Mouse (Mus musculus): Measurements from ENCODE around the gene Kalrn.
"Not testable (repeated sequence)": the region's sequence is repeated elsewhere in the genome, so short reads cannot be mapped to it uniquely, and the experiment has no call there.

The Kalrn gene

DNA sequence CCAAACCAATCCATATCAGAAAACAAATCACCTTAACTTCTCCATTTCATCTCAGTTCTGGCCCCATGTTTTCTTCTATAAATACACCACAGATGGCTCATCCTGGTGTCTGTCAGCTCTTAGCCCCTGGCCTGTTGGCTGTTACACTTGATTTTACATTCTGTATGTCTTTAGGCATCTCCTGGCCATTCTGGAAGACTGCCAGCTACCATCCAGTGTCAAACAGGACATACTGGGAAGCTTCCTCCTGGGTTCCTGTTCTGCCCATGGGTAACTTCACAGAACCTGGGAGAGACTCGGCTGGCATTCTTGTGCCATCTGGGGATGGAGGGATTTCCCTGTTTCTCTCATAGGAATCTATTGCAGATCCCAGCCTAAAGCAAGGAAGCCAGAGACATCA is 261.8 kb downstream of the Kalrn start:
- no peak for DNase-seq (ENCODE audit: low spot score in 2 of 2)

DNA sequence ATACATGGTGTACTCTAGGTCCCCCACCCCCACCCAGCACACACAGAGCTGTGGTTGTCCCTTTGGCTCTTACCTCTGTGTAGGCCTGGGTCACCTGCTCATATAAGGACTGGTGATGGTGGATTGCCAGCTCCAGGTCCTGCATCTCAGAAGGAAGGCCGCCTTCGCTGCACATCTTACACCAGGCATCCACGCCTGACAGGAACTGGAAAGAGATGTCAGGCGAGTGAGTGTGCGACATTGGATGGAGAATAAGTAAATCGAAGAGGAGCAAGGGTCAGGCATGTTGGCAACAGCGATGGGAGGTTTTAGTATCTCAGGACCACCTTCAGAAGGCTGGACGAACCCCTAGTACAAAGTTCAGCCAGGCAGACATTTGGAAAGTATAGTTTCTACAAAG is 263.0 kb downstream of the Kalrn start:
- DNase-seq (ENCODE audit: low spot score in 2 of 2): no peak

DNA sequence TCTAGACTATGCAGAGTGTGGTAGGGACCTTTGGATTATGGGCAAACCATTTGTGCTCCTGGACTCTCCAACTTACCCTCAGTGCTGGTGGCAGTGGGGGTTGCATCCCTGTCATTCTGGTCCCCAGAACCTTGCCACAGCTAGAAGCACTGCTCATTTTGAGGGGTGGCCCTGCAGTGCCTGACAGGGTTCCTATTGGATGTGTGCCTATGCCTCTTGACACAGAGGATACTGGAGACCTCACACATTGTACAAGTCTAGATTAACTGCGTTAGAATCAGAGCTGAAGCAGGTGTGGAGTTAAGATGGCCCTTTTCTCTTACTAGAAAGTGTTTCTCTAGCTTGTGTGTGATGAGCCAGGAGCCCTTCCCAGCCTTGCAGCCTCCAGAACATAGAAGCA is 265.0 kb downstream of the Kalrn start:
- no peak for DNase-seq (ENCODE audit: low spot score in 2 of 2)

DNA sequence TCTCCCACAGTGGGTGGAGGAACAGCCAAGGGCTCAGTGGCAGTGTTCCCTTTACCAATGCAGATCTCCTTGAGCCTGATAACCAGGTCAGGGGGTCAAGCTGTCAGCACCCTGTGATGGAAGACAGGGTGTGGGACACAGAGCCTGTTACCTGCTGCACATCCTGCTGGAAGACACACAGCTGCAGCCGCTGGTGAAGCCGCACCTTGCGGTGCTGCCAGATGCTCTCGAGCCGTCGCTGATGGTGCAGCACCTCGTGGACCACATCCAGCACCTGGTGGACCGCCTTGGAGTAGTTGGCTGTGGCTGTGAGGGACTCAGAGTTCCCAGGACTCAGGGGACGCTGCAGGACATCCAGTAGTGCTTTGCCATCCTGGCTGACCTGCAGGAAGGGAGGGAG is 265.9 kb downstream of the Kalrn start:
- DNase-seq (ENCODE audit: low spot score in 2 of 2): no peak

DNA sequence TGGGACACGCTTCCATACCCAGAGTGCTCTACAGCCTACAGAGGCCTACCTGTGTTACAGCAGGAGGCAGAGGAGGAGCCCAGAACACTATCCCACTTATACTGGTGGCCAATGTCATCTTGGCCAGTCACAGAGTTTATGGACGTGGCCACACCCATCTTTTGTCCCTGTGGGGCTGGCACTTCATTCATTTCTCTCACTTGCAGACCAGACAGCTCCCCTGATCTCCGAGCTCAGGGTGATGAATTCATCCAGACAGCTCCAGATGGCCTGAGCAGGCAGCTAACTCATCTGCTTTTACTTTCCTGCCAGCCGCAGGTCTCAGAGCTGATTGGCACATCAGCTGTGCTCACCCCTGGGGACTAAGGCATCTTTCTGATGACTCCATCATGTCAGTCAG is 267.7 kb downstream of the Kalrn start:
- no peak for DNase-seq (ENCODE audit: low spot score in 2 of 2)

GRCm38 (mm10) chr16:34303818-34304217 is 269.5 kb downstream of the Kalrn start:
- not testable (repeated sequence) for DNase-seq (ENCODE audit: low spot score in 2 of 2)

DNA sequence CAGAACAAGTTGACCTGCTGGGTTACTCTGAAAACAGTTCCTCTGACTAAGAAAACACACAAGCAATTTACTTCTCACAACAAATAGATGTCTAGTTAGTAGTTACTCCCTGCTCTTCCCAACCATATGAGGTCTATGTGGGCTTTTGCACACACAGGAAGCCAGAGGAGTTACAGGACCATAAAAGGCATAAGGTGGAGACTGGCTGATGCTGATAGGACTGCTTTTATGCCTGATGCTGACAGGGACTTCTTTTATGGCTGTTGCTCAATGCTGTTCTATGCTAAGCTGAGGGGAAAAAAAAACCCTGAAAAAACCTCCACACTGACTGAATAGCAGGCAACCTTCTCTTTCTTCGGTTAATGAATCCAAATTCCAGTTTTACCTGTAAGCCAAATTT is 270.8 kb downstream of the Kalrn start:
- no peak for DNase-seq (ENCODE audit: low spot score in 2 of 2)

- DNase-seq (ENCODE audit: low spot score in 2 of 2): no peak
Observed at GRCm38 (mm10) chr16:34302063-34302462, 271.3 kb downstream of the Kalrn start.

DNA sequence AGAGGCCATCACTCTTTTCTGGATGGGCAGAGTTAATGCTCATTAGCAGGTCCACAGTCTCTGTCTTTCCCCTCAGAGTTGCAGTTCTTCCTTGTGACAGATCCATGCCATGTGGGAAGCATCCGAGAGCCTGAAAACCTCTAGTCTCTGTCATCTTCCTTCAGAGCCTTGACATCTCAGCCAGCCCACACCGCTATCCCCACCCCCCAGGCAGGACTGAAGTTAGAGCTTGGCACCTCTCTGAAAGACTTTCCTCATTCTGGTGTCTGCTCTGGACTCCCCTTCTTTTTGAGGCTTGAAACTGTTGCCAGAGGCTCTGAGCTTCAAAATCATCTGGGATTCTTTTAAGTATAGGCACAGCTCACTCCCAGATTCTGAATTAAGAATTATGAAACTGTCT is 274.1 kb downstream of the Kalrn start:
- no peak for DNase-seq (ENCODE audit: low spot score in 2 of 2)

DNA sequence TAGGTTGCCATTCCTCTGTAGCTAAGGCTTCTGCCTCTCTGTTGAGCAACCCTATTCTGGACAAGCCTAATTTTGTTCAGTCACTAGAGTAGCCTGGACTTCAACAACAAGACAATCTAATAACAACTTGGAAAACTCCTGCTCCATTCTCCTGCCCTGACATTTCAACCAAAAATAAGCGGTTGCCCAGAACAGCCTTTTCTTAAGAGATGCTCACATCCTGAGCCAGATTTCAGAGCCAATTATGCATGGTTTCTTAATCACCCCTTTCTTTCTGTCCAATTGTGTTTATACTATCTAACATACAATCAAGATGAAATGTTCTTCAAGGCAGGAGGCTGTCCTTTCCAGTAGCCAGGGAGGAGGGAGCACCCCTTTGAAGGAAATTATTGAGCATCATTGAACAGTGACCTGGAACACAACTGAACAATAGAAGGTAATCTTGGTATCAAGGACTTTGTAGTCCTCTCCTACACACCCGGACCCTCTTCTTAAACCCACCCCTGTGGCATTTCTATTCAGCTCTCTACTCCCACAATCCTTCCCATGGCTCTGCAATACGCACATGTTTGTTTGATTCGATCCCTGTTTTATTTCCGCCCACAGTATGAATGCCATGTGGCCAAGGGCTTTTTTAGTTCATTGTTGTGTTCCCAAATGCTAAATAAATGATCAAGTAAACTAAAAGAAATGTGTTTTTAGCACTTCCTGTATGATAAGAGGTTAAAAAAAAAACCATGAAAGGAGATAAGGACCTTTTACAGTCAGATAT is 275.2 kb downstream of the Kalrn start:
- DNase-seq (ENCODE audit: low spot score in 2 of 2): no peak

- no peak for DNase-seq (ENCODE audit: low spot score in 2 of 2)
Observed at GRCm38 (mm10) chr16:34294568-34294967, 278.8 kb downstream of the Kalrn start.

DNA sequence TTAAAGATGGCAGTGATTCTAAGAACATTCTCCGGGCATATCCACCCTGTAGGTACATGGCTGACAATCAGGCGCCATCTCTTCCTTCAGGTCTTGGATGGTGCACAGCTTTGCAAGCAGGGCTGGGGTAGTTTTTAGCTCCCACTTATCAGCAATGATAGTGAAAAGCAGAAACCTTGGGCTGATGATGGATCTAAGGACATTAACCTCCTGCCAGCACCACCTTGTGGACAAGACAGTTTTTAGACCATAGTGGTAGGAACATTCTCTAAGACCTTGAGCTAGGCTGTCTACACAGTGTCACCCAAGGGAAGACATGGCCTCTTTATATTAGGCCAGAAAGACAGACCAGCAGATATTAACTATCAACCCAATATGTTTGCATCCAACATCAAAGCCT is 279.7 kb downstream of the Kalrn start:
- DNase-seq (ENCODE audit: low spot score in 2 of 2): no peak

DNA sequence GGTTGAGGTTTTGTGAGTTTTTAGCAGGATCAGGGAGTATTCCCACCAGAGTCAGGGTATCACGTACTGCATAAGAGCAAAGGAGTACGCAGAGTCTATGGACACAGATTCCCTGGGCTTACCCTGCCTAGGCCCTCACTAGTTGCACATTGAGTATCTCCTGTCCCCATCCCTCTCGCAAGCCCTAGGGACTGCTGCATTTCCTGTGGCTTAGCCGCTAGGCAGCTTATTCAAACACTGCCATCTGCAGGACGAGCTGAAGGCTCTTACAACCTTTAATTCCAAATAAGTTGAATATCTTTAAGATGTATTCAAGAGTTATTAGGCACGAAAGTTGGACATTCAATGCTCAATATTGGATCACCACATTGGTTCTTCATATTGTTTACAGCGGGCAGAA is 283.7 kb downstream of the Kalrn start:
- DNase-seq (ENCODE audit: low spot score in 2 of 2): no peak

GRCm38 (mm10) chr16:34282026-34282425 is 291.3 kb downstream of the Kalrn start:
- DNase-seq (ENCODE audit: low spot score in 2 of 2): no peak

DNA sequence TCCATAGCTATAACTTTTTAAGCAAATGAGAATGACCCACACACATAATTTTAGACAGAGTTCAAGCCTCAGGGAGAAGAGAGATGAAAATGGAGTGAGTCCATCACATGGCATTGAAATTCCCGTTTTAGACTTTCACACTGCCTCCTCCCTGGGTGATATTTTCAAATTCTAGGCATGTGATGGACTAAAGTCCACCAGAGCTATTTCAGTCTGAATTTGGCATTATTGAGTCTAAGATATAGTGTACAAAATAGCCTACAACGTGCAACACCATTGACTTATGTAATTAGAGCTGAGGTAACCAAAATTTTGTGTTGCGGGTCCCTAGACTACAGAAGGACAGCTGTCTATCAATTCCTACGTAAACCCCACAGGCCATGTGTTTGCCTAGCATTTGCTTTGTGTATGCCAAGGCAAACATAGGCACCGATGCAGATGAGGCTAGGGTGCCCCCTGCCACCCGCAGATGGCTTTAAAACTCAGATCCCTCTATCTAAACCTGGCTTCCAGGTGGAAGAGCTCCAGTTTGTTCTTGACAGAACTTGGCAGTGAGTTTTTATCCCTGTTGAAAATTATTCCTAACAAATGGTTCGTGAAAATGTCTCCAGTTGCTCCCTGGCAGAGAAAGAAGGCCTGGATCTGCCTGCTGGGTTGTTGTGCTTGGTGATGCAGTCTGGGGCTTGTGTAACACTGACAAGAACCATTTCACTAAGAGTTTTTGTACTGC is 293.5 kb downstream of the Kalrn start:
- DNase-seq (ENCODE audit: low spot score in 2 of 2): no peak

DNA sequence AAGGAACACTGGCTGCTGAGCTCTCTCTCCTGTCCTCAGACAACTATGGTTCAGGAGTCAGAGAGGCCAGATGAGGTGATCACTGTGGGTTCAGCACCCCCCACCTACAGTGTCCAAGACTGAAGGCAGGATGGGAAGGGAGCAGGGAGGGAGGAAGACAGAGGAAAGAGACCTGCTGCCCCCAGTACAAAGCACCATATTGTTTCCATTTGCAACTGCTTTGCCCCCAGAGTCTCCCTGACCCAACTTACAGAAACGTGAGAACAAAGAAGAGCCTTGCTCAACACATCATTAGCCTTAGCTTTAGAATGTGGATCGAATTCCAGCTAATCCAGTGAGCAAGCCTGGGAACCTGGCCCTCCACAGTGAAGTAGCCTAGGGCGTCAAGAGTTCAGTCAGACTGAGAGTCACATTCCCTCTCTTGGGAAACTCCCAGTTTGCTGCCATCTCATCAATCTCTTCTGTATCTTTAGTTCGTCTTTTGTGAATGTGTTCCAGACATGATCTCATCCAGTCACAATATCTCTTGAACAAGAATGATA is 295.0 kb downstream of the Kalrn start:
- no peak for DNase-seq (ENCODE audit: low spot score in 2 of 2)

- no peak for DNase-seq (ENCODE audit: low spot score in 2 of 2)
Observed at GRCm38 (mm10) chr16:34274607-34275006, 298.7 kb downstream of the Kalrn start.

DNA sequence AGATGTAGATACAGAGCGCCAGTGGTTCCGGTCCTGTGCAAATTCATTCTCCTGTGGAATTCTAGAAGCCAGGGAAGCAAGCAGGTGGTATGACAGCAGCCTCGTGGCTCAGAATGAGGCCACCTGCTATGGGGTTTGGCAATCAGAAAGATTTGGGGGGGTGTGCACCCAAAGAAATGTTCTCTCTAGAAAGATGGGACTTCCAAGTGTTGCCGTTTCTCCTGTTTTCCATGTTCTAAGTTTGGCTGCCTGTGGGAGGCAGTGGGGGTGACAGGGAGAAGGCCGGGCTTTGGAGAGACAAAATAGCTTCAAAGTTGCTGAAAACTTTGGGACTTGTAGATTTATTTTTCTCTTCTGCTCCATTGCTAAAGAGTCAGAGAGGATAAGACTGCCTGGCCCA is 301.9 kb downstream of the Kalrn start:
- no peak for DNase-seq (ENCODE audit: low spot score in 2 of 2)

GRCm38 (mm10) chr16:34270681-34271080 is 302.7 kb downstream of the Kalrn start:
- no peak for DNase-seq (ENCODE audit: low spot score in 2 of 2)

DNA sequence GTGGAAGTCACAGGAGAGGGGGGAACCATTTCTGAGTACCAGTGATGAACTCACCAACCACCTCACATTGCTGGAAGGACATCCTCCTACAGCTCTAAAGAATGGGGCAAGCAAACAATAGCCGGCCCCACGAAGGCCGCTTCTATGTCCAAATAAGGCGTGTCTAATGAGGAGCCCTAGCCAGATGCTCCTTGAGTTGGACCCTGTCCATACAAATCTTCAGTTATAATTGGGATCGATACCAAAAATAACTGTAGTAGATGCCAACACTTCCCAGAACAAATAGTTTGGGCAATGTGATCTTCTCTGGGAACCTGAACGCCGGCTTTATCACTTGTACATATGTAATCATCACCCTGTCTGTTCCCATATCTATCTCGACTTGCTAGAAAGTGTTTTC is 303.7 kb downstream of the Kalrn start:
- DNase-seq (ENCODE audit: low spot score in 2 of 2): no peak

- no peak for DNase-seq (ENCODE audit: low spot score in 2 of 2)
Observed at GRCm38 (mm10) chr16:34267751-34268150, 305.6 kb downstream of the Kalrn start.

- DNase-seq (ENCODE audit: low spot score in 2 of 2): no peak
Observed at GRCm38 (mm10) chr16:34264671-34265070, 308.7 kb downstream of the Kalrn start.
